Comparison of ENCODE assay signal across 25 mouse cellular contexts in genomic region chr6:91813611-91814010, GRCm38 (mm10). TPM values are rescaled to one million over a fixed set of nuclear protein-coding genes. Genes with fewer than 3 reads are reported as not detected.
DNase-seq lines count a peak whose midpoint lies in the region; ATAC-seq and TF ChIP-seq lines count a peak whose summit lies in the region.
"Had no signal": no experiment of that assay in that cellular context is flagged by ENCODE, and none has a peak within 500 bp of the region (broad histone marks: within the 10 kb centered on the region; RNA-seq: fewer than 3 reads in every experiment).

No protein-coding gene starts in this region.

- peak; percentile 10; the same call in 1 of the 2 replicates for ATAC-seq in intestine, postnatal 0 days
- no peak for ATAC-seq in intestine, embryonic 15.5 days
- ATAC-seq: activated CD4-positive, CD25-positive, alpha-beta regulatory T cell, adult 4 months; forebrain, embryonic 14.5 days; liver, embryonic 12.5 days had no signal

- no peak overlapping the region for H3K4me3 ChIP-seq in intestine, postnatal 0 days (ENCODE audit: low read depth, low read length)
- no peak overlapping the region for H3K4me3 ChIP-seq in intestine, embryonic 15.5 days (replicated peaks)
- no peak overlapping the region for H3K4me3 ChIP-seq in cerebellum, adult 2 months (replicated peaks; ENCODE audit: insufficient read depth, low read depth, low read length)
- H3K4me3 ChIP-seq: embryonic facial prominence, embryonic 13.5 days; gastrocnemius, adult 2 months; limb, embryonic 13.5 days; liver, embryonic 12.5 days; midbrain, embryonic 10.5 days; neural tube, embryonic 12.5 days had no signal

- peaks cover 3% of the 10 kb centered on the region; the same call in 1 of the 2 replicates for H3K27me3 ChIP-seq in intestine, postnatal 0 days (replicated peaks; ENCODE audit: control insufficient read depth, insufficient read depth, low read length)
- 0 out of 2 replicates have a peak, but pooled peaks cover 7% of the 10 kb centered on the region for H3K27me3 ChIP-seq in intestine, embryonic 15.5 days (replicated peaks)
- no peaks in the 10 kb centered on the region for H3K27me3 ChIP-seq in cerebellum, adult 2 months (ENCODE audit: control insufficient read depth, insufficient read depth, low read length)
- H3K27me3 ChIP-seq: neural tube, embryonic 12.5 days had no signal

- TF ChIP-seq POLR2A in cerebellum, adult 2 months (IDR thresholded peaks at IDR 0.05; ENCODE audit: borderline replicate concordance, insufficient read depth, low read length), result no peak

- no peak overlapping the region for H3K9ac ChIP-seq in intestine, postnatal 0 days (ENCODE audit: low read depth, low read length)
- no peak overlapping the region for H3K9ac ChIP-seq in intestine, embryonic 15.5 days
- H3K9ac ChIP-seq: embryonic facial prominence, embryonic 13.5 days; limb, embryonic 13.5 days; liver, embryonic 12.5 days; neural tube, embryonic 12.5 days had no signal

- 82% methylated on average over 3 of the region's 3 CpGs for WGBS in intestine, postnatal 0 days
- WGBS in intestine, embryonic 15.5 days, result 81% methylated on average over 3 of the region's 3 CpGs
- WGBS in cerebellum, adult 2 months, result 40% methylated on average over 3 of the region's 3 CpGs

- no peaks in the 10 kb centered on the region for H3K9me3 ChIP-seq in intestine, postnatal 0 days (ENCODE audit: control insufficient read depth)
- H3K9me3 ChIP-seq in intestine, embryonic 15.5 days, result no peaks in the 10 kb centered on the region
- H3K9me3 ChIP-seq: embryonic facial prominence, embryonic 13.5 days; limb, embryonic 13.5 days; liver, embryonic 12.5 days; midbrain, embryonic 10.5 days; neural tube, embryonic 12.5 days had no signal

- DNase-seq in cerebellum, adult 2 months, result peak; percentile 69 to 80
- peak; percentile 73 to 74 for DNase-seq in cerebellum, postnatal 14 days
- no peak for DNase-seq in layer of hippocampus, postnatal 36 days
- DNase-seq in kidney, postnatal 4 days, result no peak
- no peak for DNase-seq in spleen, adult 18-20 months
- DNase-seq: adrenal gland, adult 8-10 months; gastrocnemius, adult 2 months; heart, postnatal 36 days; kidney, adult 9 months; kidney, postnatal 14 days; lung, adult 18-20 months; lung, postnatal 10 days; right cerebral cortex, postnatal 25 days; thymus, postnatal 14 days had no signal

- no peak for TF ChIP-seq CTCF in intestine, postnatal 0 days (IDR thresholded peaks at IDR 0.05; ENCODE audit: low read depth)
- no peak for TF ChIP-seq CTCF in cerebellum, adult 2 months (IDR thresholded peaks at IDR 0.05; ENCODE audit: borderline replicate concordance, insufficient read depth, low read depth, low read length)

- no peak overlapping the region for H3K4me2 ChIP-seq in intestine, postnatal 0 days (replicated peaks; ENCODE audit: low read depth)
- H3K4me2 ChIP-seq in intestine, embryonic 15.5 days (replicated peaks), result no peak overlapping the region
- H3K4me2 ChIP-seq: embryonic facial prominence, embryonic 13.5 days; limb, embryonic 13.5 days; liver, embryonic 12.5 days; neural tube, embryonic 12.5 days had no signal

- no peaks in the 10 kb centered on the region for H3K36me3 ChIP-seq in intestine, postnatal 0 days (ENCODE audit: control insufficient read depth, insufficient read depth)
- H3K36me3 ChIP-seq in intestine, embryonic 15.5 days, result no peaks in the 10 kb centered on the region
- H3K36me3 ChIP-seq: embryonic facial prominence, embryonic 13.5 days; limb, embryonic 13.5 days; liver, embryonic 12.5 days; midbrain, embryonic 10.5 days; neural tube, embryonic 12.5 days had no signal

- no peak overlapping the region for H3K27ac ChIP-seq in intestine, postnatal 0 days (ENCODE audit: low read depth, low read length)
- H3K27ac ChIP-seq in intestine, embryonic 15.5 days, result no peak overlapping the region
- no peak overlapping the region for H3K27ac ChIP-seq in cerebellum, adult 2 months (ENCODE audit: insufficient read depth, low read length)
- H3K27ac ChIP-seq: embryonic facial prominence, embryonic 13.5 days; gastrocnemius, adult 2 months; limb, embryonic 13.5 days; liver, embryonic 12.5 days; midbrain, embryonic 10.5 days; neural tube, embryonic 12.5 days had no signal

- no peaks in the 10 kb centered on the region for H3K4me1 ChIP-seq in intestine, postnatal 0 days (replicated peaks; ENCODE audit: control insufficient read depth, insufficient read depth, low read length)
- H3K4me1 ChIP-seq in intestine, embryonic 15.5 days (replicated peaks), result no peaks in the 10 kb centered on the region
- no peaks in the 10 kb centered on the region; the same call in 1 of the 2 replicates for H3K4me1 ChIP-seq in cerebellum, adult 2 months (ENCODE audit: control insufficient read depth, insufficient read depth, low read length)
- H3K4me1 ChIP-seq: embryonic facial prominence, embryonic 13.5 days; limb, embryonic 13.5 days; liver, embryonic 12.5 days had no signal

RNA-seq across cellular contexts. Expression of gene Grip2, which starts 13.4 kb away (rescaled TPM):
- 0.22 and 0.27 TPM in 2 replicates for polyA plus RNA-seq in intestine, postnatal 0 days (2015; fragmentation: Nextera tagmentation; extraction: Ambion mirVana)
- polyA plus RNA-seq in intestine, embryonic 15.5 days (2015; fragmentation: Nextera tagmentation; extraction: Ambion mirVana), result 0.45 and 0.49 TPM in 2 replicates
- 13.5 and 15.5 TPM in 2 replicates for polyA plus RNA-seq in cerebellum, adult 2 months (2012; rRNA removed)
- total RNA-seq in layer of hippocampus, postnatal 36 days (2021), result 1 to 10 TPM; 7.1 to 7.4 TPM
- total RNA-seq: MEL; monocyte, adult 5-6 weeks had no signal

Comparison
In these comparisons a context has a peak if more than half of its experiments do, and no peak if none do; other contexts are left out.
1. DNase-seq: peak in cerebellum, adult 2 months (2 of 2) and cerebellum, postnatal 14 days (2 of 2); none in layer of hippocampus, postnatal 36 days (0 of 2), kidney, postnatal 4 days (0 of 2) and spleen, adult 18-20 months (0 of 2).